Mouse (Mus musculus): ENCODE results near the gene Gm6309. TPM values are rescaled to one million over a fixed set of nuclear protein-coding genes. Genes with fewer than 3 reads are reported as not detected.
"Not testable (repeated sequence)": the region's sequence is repeated elsewhere in the genome, so short reads cannot be mapped to it uniquely, and the experiment has no call there.

Gene Gm6309
- polyA plus RNA-seq (2015; fragmentation: Nextera tagmentation; extraction: Ambion mirVana), result not detected in 2 replicates

- not testable (repeated sequence) for H3K4me3 ChIP-seq; H3K4me2 ChIP-seq; H3K4me1 ChIP-seq; H3K9ac ChIP-seq; ATAC-seq (ENCODE audit: extremely low read depth, insufficient number of reproducible peaks, low FRiP score, low TSS enrichment); H3K36me3 ChIP-seq; H3K27me3 ChIP-seq (replicated peaks); H3K9me3 ChIP-seq; H3K27ac ChIP-seq (replicated peaks)
- 67% methylated on average over 2 of the region's 2 CpGs for WGBS
These were observed at the start of gene Gm6309 for GRCm38 (mm10) chr5:146170621-146171020. TSS of gene Gm6309 (minus strand) at chr5:146170721.

GRCm38 (mm10) chr5:146205537-146205936 is 35.0 kb upstream of the Gm6309 start:
- ATAC-seq (ENCODE audit: extremely low read depth, insufficient number of reproducible peaks, low FRiP score, low TSS enrichment), result no peak
- H3K36me3 ChIP-seq, result peaks cover 92% of the 10 kb centered on the region
- no peak overlapping the region for H3K4me3 ChIP-seq
- H3K4me2 ChIP-seq, result no peak overlapping the region
- H3K9me3 ChIP-seq, result peaks cover 2% of the 10 kb centered on the region; the same call in 1 of the 2 replicates
- WGBS, result 85% methylated on average over 5 of the region's 5 CpGs
- H3K27ac ChIP-seq (replicated peaks), result no peak overlapping the region
- H3K9ac ChIP-seq, result no peak overlapping the region
- no peaks in the 10 kb centered on the region for H3K4me1 ChIP-seq
- H3K27me3 ChIP-seq (replicated peaks), result no peaks in the 10 kb centered on the region

- Histone ChIP-seq H3K4me3 (no peak overlapping the region), H3K4me2 (no peak overlapping the region), H3K27me3 (replicated peaks) (no peaks in the 10 kb centered on the region), H3K27ac (replicated peaks) (no peak overlapping the region), H3K9ac (no peak overlapping the region), H3K36me3 (peaks cover 80% of the 10 kb centered on the region), H3K4me1 (no peaks in the 10 kb centered on the region), H3K9me3 (peaks cover 4% of the 10 kb centered on the region; the same call in 1 of the 2 replicates)
- ATAC-seq (ENCODE audit: extremely low read depth, insufficient number of reproducible peaks, low FRiP score, low TSS enrichment), result no peak
- WGBS, result 77% methylated on average over 2 of the region's 2 CpGs
These were observed 33.4 kb upstream of the Gm6309 start for GRCm38 (mm10) chr5:146203921-146204320.

DNA sequence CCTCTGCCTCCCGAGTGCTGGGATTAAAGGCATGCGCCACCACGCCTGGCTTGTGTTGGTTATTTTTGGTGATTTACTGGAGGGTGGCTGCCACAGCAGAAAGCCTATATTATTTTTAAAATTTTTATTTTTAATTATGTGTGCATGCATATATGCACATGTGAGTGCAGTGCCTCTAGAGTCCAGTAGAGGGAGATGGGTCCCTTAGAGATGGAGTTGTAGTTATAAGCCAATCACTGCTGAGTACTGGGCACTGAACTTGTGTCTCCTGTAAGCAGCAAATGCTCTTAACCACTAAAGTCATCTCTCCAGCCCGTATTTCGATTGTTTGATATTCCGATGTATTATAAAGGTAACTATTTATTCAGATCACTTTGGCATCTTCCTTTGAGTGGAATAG is 30.1 kb upstream of the Gm6309 start:
- Histone ChIP-seq H3K27ac (replicated peaks) (no peak overlapping the region), H3K4me3 (no peak overlapping the region), H3K4me1 (no peaks in the 10 kb centered on the region), H3K9me3 (peaks cover 4% of the 10 kb centered on the region; the same call in 1 of the 2 replicates), H3K9ac (no peak overlapping the region), H3K4me2 (no peak overlapping the region), H3K36me3 (peaks cover 47% of the 10 kb centered on the region), H3K27me3 (replicated peaks) (no peaks in the 10 kb centered on the region)
- WGBS, result 91% methylated on average over 6 of the region's 6 CpGs
- ATAC-seq (ENCODE audit: extremely low read depth, insufficient number of reproducible peaks, low FRiP score, low TSS enrichment), result no peak

GRCm38 (mm10) chr5:146199540-146199939 is 29.0 kb upstream of the Gm6309 start:
- no peaks in the 10 kb centered on the region for H3K4me1 ChIP-seq
- H3K27ac ChIP-seq (replicated peaks), result no peak overlapping the region
- H3K4me3 ChIP-seq, result no peak overlapping the region
- no peaks in the 10 kb centered on the region for H3K27me3 ChIP-seq (replicated peaks)
- H3K36me3 ChIP-seq, result peaks cover 37% of the 10 kb centered on the region
- 69% methylated on average over 2 of the region's 2 CpGs for WGBS
- no peak for ATAC-seq (ENCODE audit: extremely low read depth, insufficient number of reproducible peaks, low FRiP score, low TSS enrichment)
- H3K9me3 ChIP-seq, result peaks cover 4% of the 10 kb centered on the region; the same call in 1 of the 2 replicates
- H3K4me2 ChIP-seq, result no peak overlapping the region
- no peak overlapping the region for H3K9ac ChIP-seq

DNA sequence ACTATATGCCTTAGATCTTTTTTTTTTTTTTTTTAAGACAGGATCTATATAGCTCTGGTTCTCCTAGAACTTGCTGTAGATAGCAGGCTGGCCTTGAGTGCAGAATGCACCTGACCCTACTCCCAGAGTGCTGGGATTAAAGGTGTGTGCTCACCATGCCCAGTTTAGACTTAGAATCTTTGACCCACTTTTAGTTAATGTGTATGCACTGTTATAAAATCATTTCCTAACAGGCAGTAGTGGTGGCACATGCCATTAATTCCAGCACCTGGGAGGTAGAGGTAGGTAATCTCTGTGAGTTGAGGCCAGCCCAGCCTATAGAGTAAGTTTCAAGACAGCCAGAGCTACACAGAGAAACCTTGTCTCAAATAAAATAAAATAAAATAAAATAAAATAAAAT is 28.6 kb upstream of the Gm6309 start:
- Histone ChIP-seq H3K9ac (no peak overlapping the region), H3K4me1 (no peaks in the 10 kb centered on the region), H3K27me3 (replicated peaks) (no peaks in the 10 kb centered on the region), H3K27ac (replicated peaks) (no peak overlapping the region), H3K9me3 (peaks cover 4% of the 10 kb centered on the region; the same call in 1 of the 2 replicates), H3K36me3 (peaks cover 32% of the 10 kb centered on the region), H3K4me3 (no peak overlapping the region), H3K4me2 (no peak overlapping the region)
- ATAC-seq (ENCODE audit: extremely low read depth, insufficient number of reproducible peaks, low FRiP score, low TSS enrichment), result no peak

GRCm38 (mm10) chr5:146193360-146193759 is 22.8 kb upstream of the Gm6309 start:
- H3K27me3 ChIP-seq (replicated peaks), result no peaks in the 10 kb centered on the region
- no peak overlapping the region for H3K27ac ChIP-seq (replicated peaks)
- no peaks in the 10 kb centered on the region for H3K4me1 ChIP-seq
- ATAC-seq (ENCODE audit: extremely low read depth, insufficient number of reproducible peaks, low FRiP score, low TSS enrichment), result no peak
- H3K9me3 ChIP-seq, result no peaks in the 10 kb centered on the region
- H3K9ac ChIP-seq, result no peak overlapping the region
- no peak overlapping the region for H3K4me2 ChIP-seq
- 74% methylated on average over 8 of the region's 8 CpGs for WGBS
- H3K4me3 ChIP-seq, result no peak overlapping the region
- H3K36me3 ChIP-seq, result no peaks in the 10 kb centered on the region

DNA sequence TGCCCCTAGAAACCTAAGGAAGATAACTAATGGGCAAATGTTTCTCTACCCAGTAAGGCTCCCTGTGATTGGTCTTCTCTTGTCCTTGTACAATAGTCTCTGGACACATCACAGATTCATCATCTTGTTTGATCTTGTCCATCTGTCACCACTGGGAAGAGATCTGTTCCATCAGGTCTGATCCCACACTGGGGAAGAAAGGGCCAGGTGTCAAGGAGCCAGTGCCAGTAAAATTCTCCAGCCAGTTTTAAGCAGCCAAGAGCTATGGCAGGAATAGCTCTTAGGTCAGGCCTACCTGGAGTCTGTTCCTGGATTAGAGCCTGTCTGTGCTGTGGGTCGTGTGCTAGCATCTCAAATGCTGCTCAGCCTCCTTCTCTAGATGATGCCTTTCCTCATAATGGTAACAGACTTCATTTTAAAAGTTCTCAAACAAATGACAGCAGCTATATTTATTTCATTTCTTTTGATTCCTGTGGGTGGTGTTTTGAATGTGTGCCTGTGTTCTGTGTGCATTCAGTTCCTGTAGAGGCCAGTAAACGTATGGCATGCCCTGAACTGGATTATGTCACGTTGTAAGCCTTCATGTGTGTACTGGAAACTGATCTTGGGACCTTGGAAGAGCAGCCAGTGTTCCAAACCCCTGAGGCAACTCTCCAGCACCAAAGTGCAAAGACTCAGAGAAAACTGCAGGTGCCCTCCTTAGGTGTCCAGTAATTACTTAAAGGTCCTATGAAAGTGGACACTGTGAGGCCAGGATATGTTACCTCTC is 20.2 kb upstream of the Gm6309 start:
- H3K36me3 ChIP-seq, result no peaks in the 10 kb centered on the region
- WGBS, result 47% methylated on average over 3 of the region's 3 CpGs
- no peak overlapping the region for H3K4me2 ChIP-seq
- no peaks in the 10 kb centered on the region for H3K9me3 ChIP-seq
- ATAC-seq (ENCODE audit: extremely low read depth, insufficient number of reproducible peaks, low FRiP score, low TSS enrichment), result no peak
- no peaks in the 10 kb centered on the region for H3K4me1 ChIP-seq
- H3K27ac ChIP-seq (replicated peaks), result no peak overlapping the region
- no peak overlapping the region for H3K4me3 ChIP-seq
- H3K9ac ChIP-seq, result no peak overlapping the region
- no peaks in the 10 kb centered on the region for H3K27me3 ChIP-seq (replicated peaks)

DNA sequence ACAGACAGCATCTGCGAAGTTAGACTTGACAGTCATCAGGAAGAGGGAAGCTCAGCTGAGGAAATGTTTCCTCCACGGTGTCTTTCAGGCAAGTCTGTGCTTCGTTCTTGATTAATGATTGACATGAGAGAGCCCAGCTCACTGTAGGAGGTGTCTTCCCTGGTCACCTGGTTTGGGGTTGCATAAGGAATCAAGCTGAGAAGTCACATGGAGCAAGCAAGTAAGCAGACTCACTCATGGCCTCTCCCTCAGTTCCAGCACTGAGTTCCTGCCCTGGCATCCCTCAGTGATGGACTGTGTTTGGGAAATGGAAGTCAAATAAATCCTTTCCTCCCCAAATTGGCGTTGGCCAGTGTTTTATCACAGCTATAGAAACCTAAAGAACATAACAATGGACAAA is 19.6 kb upstream of the Gm6309 start:
- no peak for ATAC-seq (ENCODE audit: extremely low read depth, insufficient number of reproducible peaks, low FRiP score, low TSS enrichment)
- Histone ChIP-seq H3K9ac (no peak overlapping the region), H3K4me2 (no peak overlapping the region), H3K4me1 (no peaks in the 10 kb centered on the region), H3K27ac (replicated peaks) (no peak overlapping the region), H3K4me3 (no peak overlapping the region), H3K27me3 (replicated peaks) (no peaks in the 10 kb centered on the region), H3K9me3 (no peaks in the 10 kb centered on the region), H3K36me3 (no peaks in the 10 kb centered on the region)
- 58% methylated on average over 4 of the region's 4 CpGs for WGBS

GRCm38 (mm10) chr5:146188712-146189111 is 18.2 kb upstream of the Gm6309 start:
- Histone ChIP-seq H3K27me3 (replicated peaks) (no peaks in the 10 kb centered on the region), H3K36me3 (no peaks in the 10 kb centered on the region), H3K4me3 (no peak overlapping the region), H3K27ac (replicated peaks) (no peak overlapping the region), H3K9me3 (no peaks in the 10 kb centered on the region), H3K9ac (no peak overlapping the region), H3K4me2 (no peak overlapping the region), H3K4me1 (no peaks in the 10 kb centered on the region)
- WGBS, result 76% methylated on average over 7 of the region's 7 CpGs
- ATAC-seq (ENCODE audit: extremely low read depth, insufficient number of reproducible peaks, low FRiP score, low TSS enrichment), result no peak

DNA sequence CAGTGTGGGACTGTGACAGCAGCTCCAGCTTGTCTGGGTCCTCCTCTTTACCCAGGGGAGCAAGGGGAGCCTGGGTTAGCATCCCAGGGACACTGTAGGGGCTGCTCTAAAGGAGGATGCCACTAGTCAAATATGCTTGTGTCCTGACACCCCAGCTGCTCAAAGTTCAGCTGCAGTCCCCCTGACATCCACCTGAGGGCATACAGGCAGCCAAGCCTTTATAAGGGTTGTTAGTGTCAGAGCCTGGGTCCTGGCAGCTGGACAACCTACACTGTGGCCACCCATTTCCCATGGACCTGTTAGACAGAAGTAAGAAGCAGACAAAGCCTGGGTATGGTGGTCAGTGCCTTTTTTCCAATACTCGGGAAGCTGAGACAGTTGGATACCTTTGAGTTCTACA is 17.6 kb upstream of the Gm6309 start:
- whole genome bisulfite sequencing, result 62% methylated on average over 1 of the region's 1 CpGs
- Histone ChIP-seq H3K9ac (no peak overlapping the region), H3K9me3 (no peaks in the 10 kb centered on the region), H3K4me2 (no peak overlapping the region), H3K36me3 (no peaks in the 10 kb centered on the region), H3K4me1 (no peaks in the 10 kb centered on the region), H3K4me3 (no peak overlapping the region), H3K27ac (replicated peaks) (no peak overlapping the region), H3K27me3 (replicated peaks) (no peaks in the 10 kb centered on the region)
- ATAC-seq (ENCODE audit: extremely low read depth, insufficient number of reproducible peaks, low FRiP score, low TSS enrichment), result no peak

GRCm38 (mm10) chr5:146187441-146187840 is 16.9 kb upstream of the Gm6309 start:
- H3K4me1 ChIP-seq; H3K4me2 ChIP-seq; H3K27me3 ChIP-seq (replicated peaks); H3K9ac ChIP-seq; H3K27ac ChIP-seq (replicated peaks); H3K9me3 ChIP-seq; H3K36me3 ChIP-seq; H3K4me3 ChIP-seq; ATAC-seq (ENCODE audit: extremely low read depth, insufficient number of reproducible peaks, low FRiP score, low TSS enrichment): not testable (repeated sequence)
- WGBS, result 13% methylated on average over 5 of the region's 5 CpGs
